Mouse (Mus musculus) testis, adult 2 months (tissue): ENCODE data around the gene Meis1.

ENCODE experiments used
- CTCF ChIP-seq: fragments of 200-500 bp; IDR thresholded peaks from 2 replicates; pipeline ENCODE4 v1.5.1; 2012; ENCODE audit warnings: low read depth, mild to moderate bottlenecking, inconsistent platforms, low read length, moderate library complexity; ENCODE audit not compliant: control insufficient read depth, insufficient read depth, insufficient replicate concordance
- POLR2A ChIP-seq: fragments of 200-500 bp; IDR thresholded peaks from 2 replicates; pipeline ENCODE4 v1.6.1; 2012; ENCODE audit warnings: low read depth, mild to moderate bottlenecking, inconsistent platforms, low read length, moderate library complexity; ENCODE audit not compliant: control insufficient read depth

DNA sequence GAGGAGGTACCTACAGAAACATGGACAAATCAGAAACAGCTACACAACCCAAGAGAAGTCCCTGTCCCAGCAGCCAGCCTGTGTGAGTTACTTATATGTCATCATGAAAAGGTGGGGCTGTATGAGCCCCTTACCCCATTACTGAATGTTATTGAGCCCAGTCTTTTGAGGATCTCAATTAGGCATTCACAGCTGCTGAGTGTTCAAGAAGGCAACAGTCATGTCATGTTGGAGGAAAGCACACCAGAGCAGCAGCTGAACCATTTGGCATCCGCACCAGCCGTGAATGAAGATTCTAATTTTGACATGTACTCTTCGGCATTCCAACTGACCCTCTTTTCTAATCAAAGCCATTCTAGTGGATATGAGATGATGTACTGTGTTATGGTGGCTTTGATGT lies 172.9 kb downstream of the Meis1 start:
- TF ChIP-seq POLR2A, result no peak
- TF ChIP-seq CTCF, result no peak
